8 mouse cellular contexts compared by ENCODE assay signal in the genomic region with DNA sequence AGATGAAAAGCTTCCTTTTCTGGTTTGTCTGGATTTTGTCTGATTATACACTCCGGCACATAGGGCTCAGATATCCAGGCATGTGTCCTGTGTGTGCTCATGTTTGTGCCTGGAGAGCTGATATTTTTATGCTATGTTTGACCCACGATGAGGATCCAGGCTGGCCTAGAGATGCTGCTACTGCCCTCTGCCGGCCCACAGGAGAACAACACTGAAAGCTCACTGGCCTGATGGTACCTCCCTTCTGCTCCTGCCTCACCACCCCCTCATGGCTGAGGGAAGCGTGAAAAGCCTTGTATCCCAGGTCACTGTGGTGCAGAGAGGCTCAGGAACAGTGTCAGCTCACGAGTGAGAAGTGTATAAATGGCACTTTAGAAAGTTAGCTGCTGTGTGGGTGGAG. TPM values are rescaled to one million over a fixed set of nuclear protein-coding genes. Genes with fewer than 3 reads are reported as not detected.
A peak's percentile ranks its signal among the peaks of the same experiment; 100 is the strongest.
DNase-seq lines count a peak whose midpoint lies in the region; ATAC-seq lines count a peak whose summit lies in the region.

No protein-coding gene starts in this region.

- H3K4me2 ChIP-seq in kidney, embryonic 16.5 days (replicated peaks; ENCODE audit: low read depth, low read length), result no peak overlapping the region
- H3K4me2 ChIP-seq in limb, embryonic 15.5 days, result no peak overlapping the region

- no peak overlapping the region for H3K27ac ChIP-seq in kidney, embryonic 16.5 days (ENCODE audit: low read length)
- H3K27ac ChIP-seq in limb, embryonic 15.5 days, result no peak overlapping the region

- H3K9me3 ChIP-seq in kidney, embryonic 16.5 days (ENCODE audit: low read length), result no peaks in the 10 kb centered on the region
- H3K9me3 ChIP-seq in limb, embryonic 15.5 days, result no peaks in the 10 kb centered on the region

- peaks cover 11% of the 10 kb centered on the region for H3K4me1 ChIP-seq in kidney, embryonic 16.5 days (ENCODE audit: insufficient read depth, low read length)
- H3K4me1 ChIP-seq in limb, embryonic 15.5 days, result peaks cover 19% of the 10 kb centered on the region

- H3K27me3 ChIP-seq in kidney, embryonic 16.5 days (ENCODE audit: insufficient read depth, low read length), result no peaks in the 10 kb centered on the region
- H3K27me3 ChIP-seq in limb, embryonic 15.5 days, result no peaks in the 10 kb centered on the region

- peak; percentile 95 for ATAC-seq in granulocyte monocyte progenitor cell, adult 5-6 weeks (replicated peaks; ENCODE audit: poor library complexity, severe bottlenecking)
- peak; percentile 70; the same call in 1 of the 2 replicates for ATAC-seq in kidney, embryonic 16.5 days (ENCODE audit: low FRiP score, low TSS enrichment)
- 0 out of 2 replicates have a peak, but pooled peaks have one; percentile 36 for ATAC-seq in limb, embryonic 15.5 days (ENCODE audit: insufficient number of reproducible peaks, low FRiP score, low TSS enrichment, low read depth)
- ATAC-seq in monocyte, adult 5-6 weeks (replicated peaks; ENCODE audit: insufficient number of reproducible peaks, low FRiP score, low TSS enrichment, poor library complexity, severe bottlenecking), result peak; percentile 94

- H3K36me3 ChIP-seq in kidney, embryonic 16.5 days (ENCODE audit: insufficient read depth, low read length), result no peaks in the 10 kb centered on the region
- H3K36me3 ChIP-seq in limb, embryonic 15.5 days, result no peaks in the 10 kb centered on the region

- 4% methylated on average over 5 of the region's 5 CpGs for WGBS in kidney, embryonic 16.5 days
- 4% methylated on average over 5 of the region's 5 CpGs for WGBS in limb, embryonic 15.5 days

- DNase-seq in 3134 (ENCODE audit: extremely low read depth, insufficient read length, low spot score), result peak; percentile 51
- peak; percentile 84 to 94 for DNase-seq in adrenal gland, adult (ENCODE audit: inconsistent age in 2 of 2, low spot score in 1 of 2)
- peak; percentile 86 for DNase-seq in embryo, embryonic 10.5 days (ENCODE audit: low spot score)
- DNase-seq in spleen, postnatal 36 days (ENCODE audit: low spot score in 2 of 2), result peak; percentile 50 to 58

- H3K9ac ChIP-seq in kidney, embryonic 16.5 days (replicated peaks; ENCODE audit: low read length), result no peak overlapping the region
- no peak overlapping the region for H3K9ac ChIP-seq in limb, embryonic 15.5 days

- no peak overlapping the region for H3K4me3 ChIP-seq in kidney, embryonic 16.5 days (ENCODE audit: low read length)
- H3K4me3 ChIP-seq in limb, embryonic 15.5 days, result no peak overlapping the region

RNA-seq across cellular contexts. Expression of a gene that starts 9.6 kb away (rescaled TPM):
- total RNA-seq in granulocyte monocyte progenitor cell, adult 5-6 weeks (2014; fragmentation: Nextera tagmentation), result not detected in 2 replicates
- not detected in 2 replicates for total RNA-seq in granulocyte monocyte progenitor cell, adult 5-6 weeks (2017)
- polyA plus RNA-seq in kidney, embryonic 16.5 days (2015; fragmentation: Nextera tagmentation; extraction: Ambion mirVana), result not detected in 2 replicates
- 0.72 and 3.0 TPM in 2 replicates for polyA plus RNA-seq in limb, embryonic 15.5 days (2015; fragmentation: Nextera tagmentation; extraction: Ambion mirVana)
- total RNA-seq in monocyte, adult 5-6 weeks (2017), result not detected in 3 replicates

RNA-seq across cellular contexts. Expression of a gene that starts 19.3 kb away (rescaled TPM):
- total RNA-seq in granulocyte monocyte progenitor cell, adult 5-6 weeks (2014; fragmentation: Nextera tagmentation), result not detected in 2 replicates
- not detected in 2 replicates for total RNA-seq in granulocyte monocyte progenitor cell, adult 5-6 weeks (2017)
- polyA plus RNA-seq in kidney, embryonic 16.5 days (2015; fragmentation: Nextera tagmentation; extraction: Ambion mirVana), result 30.4 and 35.0 TPM in 2 replicates
- polyA plus RNA-seq in limb, embryonic 15.5 days (2015; fragmentation: Nextera tagmentation; extraction: Ambion mirVana), result 1.0 and 1.8 TPM in 2 replicates
- total RNA-seq in monocyte, adult 5-6 weeks (2017), result not detected in 3 replicates

RNA-seq across cellular contexts. Expression of a gene that starts 25.9 kb away (rescaled TPM):
- total RNA-seq in granulocyte monocyte progenitor cell, adult 5-6 weeks (2014; fragmentation: Nextera tagmentation), result not detected in 2 replicates
- total RNA-seq in granulocyte monocyte progenitor cell, adult 5-6 weeks (2017), result not detected in 2 replicates
- polyA plus RNA-seq in kidney, embryonic 16.5 days (2015; fragmentation: Nextera tagmentation; extraction: Ambion mirVana), result 0.60 and 0.71 TPM in 2 replicates
- not detected in 2 replicates for polyA plus RNA-seq in limb, embryonic 15.5 days (2015; fragmentation: Nextera tagmentation; extraction: Ambion mirVana)
- 0.43 to 0.67 TPM in 2 of 3 replicates, not detected in the other for total RNA-seq in monocyte, adult 5-6 weeks (2017)

RNA-seq across cellular contexts. Expression of a gene that starts 44.6 kb away (rescaled TPM):
- total RNA-seq in granulocyte monocyte progenitor cell, adult 5-6 weeks (2014; fragmentation: Nextera tagmentation), result 25.4 and 38.5 TPM in 2 replicates
- 6.4 and 9.5 TPM in 2 replicates for total RNA-seq in granulocyte monocyte progenitor cell, adult 5-6 weeks (2017)
- polyA plus RNA-seq in kidney, embryonic 16.5 days (2015; fragmentation: Nextera tagmentation; extraction: Ambion mirVana), result 35.9 and 37.8 TPM in 2 replicates
- 28.1 and 30.8 TPM in 2 replicates for polyA plus RNA-seq in limb, embryonic 15.5 days (2015; fragmentation: Nextera tagmentation; extraction: Ambion mirVana)
- 8.2 to 10.9 TPM (median 10.0 TPM) in 3 replicates for total RNA-seq in monocyte, adult 5-6 weeks (2017)

RNA-seq across cellular contexts. Expression of a gene that starts 45.2 kb away (rescaled TPM):
- 56.9 and 59.4 TPM in 2 replicates for total RNA-seq in granulocyte monocyte progenitor cell, adult 5-6 weeks (2014; fragmentation: Nextera tagmentation)
- 36.2 and 37.4 TPM in 2 replicates for total RNA-seq in granulocyte monocyte progenitor cell, adult 5-6 weeks (2017)
- polyA plus RNA-seq in kidney, embryonic 16.5 days (2015; fragmentation: Nextera tagmentation; extraction: Ambion mirVana), result 41.1 and 45.6 TPM in 2 replicates
- 28.5 and 29.1 TPM in 2 replicates for polyA plus RNA-seq in limb, embryonic 15.5 days (2015; fragmentation: Nextera tagmentation; extraction: Ambion mirVana)
- 18.6 to 55.2 TPM (median 41.6 TPM) in 3 replicates for total RNA-seq in monocyte, adult 5-6 weeks (2017)

Comparison
In these comparisons a context has a peak if more than half of its experiments do, and no peak if none do; other contexts are left out.
1. ATAC-seq: peak in every context shown above with its lines; median percentile 95 in granulocyte monocyte progenitor cell, adult 5-6 weeks; 94 in monocyte, adult 5-6 weeks; 70 in kidney, embryonic 16.5 days; 36 in limb, embryonic 15.5 days.